Mouse (Mus musculus): ENCODE measurements around the gene Oaf.

The Oaf gene

DNA sequence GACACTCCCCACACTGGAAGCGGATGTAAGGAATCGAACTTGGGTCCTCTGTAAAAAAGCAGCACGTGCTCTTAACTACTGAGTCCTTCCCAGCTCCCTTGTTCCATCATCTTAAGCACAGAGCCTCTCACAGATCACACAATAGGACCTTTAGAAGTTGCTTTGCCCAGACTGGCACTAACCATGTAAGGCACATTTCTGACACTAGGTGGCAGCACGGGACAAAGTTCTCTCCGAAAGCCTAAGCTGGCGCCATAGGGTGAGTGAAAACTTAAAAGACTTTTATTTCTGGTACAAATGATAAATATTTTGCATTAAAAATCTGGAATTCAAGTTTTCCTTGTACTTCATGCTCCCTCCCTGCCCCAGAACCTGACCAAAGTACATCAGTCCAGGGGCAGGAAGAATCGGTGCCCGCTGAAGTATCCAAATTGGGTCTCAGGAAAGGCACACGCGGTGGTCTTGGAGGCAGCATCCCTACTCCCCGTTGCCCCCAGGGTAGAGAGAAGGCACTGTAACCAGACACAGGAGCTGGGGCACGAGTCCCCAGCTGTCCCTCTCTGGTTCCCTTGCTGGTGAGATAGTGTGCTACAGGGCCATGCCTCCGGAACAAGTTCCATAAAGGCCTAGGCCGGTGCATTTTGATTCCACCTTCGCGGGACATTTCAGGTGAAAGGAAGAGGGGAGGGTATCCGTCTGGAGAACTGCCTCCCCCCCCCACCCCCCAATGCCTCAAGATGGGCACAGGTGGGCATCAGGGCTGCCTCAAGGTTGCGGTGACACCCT lies 17.9 kb downstream of the Oaf start:
- peak; percentile 57 for DNase-seq

- DNase-seq = peak; percentile 43
Measured at GRCm38 (mm10) chr9:43210771-43211450, 28.8 kb downstream of the Oaf start.

- DNase-seq = peak; percentile 74
Measured at GRCm38 (mm10) chr9:43210190-43210682, 29.5 kb downstream of the Oaf start, which contains the start of gene Pou2f3. Pou2f3 (minus strand) TSS chr9:43210369.

DNA sequence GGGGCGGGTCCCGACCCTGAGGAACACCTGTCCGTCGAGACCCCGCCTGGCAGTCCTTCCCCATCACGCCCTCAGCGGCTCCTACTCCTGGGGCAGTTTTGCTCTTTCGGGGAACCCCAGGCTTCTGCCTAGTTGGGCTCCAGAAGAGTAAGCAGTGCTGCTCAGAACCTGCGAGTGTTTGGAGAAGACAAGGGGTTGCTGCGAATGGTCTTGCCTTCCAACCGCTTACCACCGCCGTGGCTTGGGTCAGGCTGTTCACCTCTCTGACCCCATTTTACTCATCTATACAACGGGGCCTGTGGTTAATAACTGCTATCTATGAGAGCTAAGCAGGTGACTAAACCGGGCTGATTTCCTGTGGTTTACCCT lies 33.7 kb downstream of the Oaf start:
- no peak for DNase-seq

DNA sequence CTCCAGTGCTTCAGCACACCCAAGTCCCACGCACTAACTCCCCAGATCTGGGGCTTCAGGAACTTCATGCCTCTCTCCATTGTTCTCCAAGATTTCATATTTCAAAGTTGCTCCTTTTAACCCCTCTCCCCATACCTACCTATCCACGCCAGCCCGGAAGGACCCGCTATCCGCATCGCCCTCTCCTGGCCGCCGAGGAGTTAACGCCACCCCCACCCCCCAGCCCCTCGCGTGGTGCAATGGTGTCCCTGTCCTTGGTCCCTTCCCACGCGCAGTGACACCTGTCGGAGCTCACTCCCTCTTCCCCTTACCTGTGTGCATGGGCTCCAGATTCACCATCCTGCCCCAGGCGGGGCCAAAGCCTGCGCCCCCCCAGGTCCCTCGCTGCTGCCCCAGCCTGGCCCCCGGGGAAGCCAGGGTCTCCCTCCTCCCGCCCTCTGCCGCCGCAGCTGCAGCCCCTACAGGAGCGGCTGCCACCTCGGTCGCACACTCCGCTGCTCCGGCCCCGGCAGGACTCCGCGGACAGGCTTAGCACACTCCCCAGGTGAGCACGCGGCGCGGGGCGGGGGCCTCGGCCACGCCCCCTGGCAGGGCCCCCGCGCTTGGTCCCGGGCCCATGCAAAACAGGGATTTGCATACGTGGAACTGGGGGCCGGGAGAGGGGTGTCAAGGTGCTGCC lies 34.2 kb downstream of the Oaf start:
- no peak for DNase-seq

DNA sequence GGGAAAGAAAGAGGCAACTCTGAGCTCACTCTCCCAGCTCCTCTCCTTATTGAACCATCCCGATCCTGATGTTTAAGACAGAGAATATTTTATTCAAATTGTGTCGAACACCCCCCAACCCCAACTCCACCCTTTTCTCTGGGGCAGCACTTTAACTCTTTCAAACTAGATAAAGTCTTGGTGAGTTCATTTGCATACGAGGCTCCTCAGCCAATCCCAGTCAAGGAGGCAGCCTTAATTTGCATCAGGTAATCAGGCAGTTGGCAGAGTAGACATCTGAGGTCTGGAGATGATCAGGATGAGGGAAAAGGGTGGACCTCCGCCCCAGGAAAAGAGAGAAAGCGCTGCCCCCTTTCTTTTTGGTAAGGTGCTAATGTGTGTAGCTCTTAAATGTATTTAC lies 39.5 kb downstream of the Oaf start:
- DNase-seq = no peak

DNA sequence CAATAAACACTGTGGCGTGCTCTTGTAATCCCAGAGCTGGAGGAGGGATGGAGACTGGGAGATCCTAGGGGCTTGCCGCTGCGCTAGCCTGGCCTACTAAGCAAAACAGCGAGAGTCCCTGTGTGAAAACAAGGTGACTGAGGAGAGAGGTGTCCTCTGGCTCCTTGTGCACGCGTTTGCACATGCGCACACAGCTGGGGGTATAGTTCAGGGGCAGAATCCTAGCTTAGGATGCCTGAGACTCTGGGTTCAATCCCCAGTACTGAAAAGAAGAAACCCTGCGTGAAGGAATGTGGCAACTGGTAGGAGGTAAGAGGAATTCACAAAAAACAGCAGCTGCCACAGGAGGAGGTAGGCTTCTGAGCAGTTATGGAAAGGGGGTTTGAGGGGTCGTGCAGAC lies 45.7 kb downstream of the Oaf start:
- no peak for DNase-seq

DNA sequence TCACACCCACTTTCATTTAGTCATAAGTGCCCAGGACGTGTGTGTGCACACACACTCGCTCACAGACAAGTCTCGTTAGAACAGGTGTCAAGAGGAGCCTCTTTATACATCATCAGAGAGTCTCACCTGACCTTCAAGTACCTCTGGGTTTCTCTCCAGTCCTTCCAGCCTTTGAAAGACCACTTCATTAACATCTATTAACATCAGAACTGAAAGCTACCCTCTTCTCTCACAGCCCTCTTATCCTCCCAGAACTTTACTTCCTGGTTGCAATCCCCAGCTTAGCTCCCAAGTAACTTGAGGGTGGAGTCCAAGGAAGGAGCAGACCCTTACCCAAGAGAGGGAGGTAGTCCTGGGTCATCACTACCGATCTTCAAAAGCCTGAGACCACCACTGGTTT lies 48.1 kb downstream of the Oaf start:
- no peak for DNase-seq

DNA sequence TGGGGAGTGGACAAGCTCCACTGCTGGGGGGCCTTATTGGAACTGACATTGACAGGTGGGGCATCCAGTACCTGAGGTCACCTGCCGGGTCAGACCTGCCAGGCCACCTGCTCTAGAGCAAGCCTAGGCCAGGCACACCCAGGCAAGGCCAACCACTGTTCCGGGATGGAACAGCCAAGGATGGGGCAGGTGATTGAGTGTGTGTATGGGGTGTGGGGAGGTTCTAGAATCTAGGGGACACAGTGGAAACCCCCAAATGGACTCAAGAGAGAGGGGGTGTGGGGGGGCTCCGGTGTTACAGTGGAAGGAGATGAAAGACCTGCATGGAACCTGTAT lies 50.7 kb downstream of the Oaf start:
- no peak for DNase-seq

GRCm38 (mm10) chr9:43188309-43189020 lies 51.2 kb downstream of the Oaf start:
- DNase-seq = no peak

GRCm38 (mm10) chr9:43179614-43180013 lies 60.1 kb downstream of the Oaf start:
- DNase-seq = no peak

GRCm38 (mm10) chr9:43178172-43178571 lies 61.5 kb downstream of the Oaf start:
- DNase-seq = no peak
